In the genomic region with DNA sequence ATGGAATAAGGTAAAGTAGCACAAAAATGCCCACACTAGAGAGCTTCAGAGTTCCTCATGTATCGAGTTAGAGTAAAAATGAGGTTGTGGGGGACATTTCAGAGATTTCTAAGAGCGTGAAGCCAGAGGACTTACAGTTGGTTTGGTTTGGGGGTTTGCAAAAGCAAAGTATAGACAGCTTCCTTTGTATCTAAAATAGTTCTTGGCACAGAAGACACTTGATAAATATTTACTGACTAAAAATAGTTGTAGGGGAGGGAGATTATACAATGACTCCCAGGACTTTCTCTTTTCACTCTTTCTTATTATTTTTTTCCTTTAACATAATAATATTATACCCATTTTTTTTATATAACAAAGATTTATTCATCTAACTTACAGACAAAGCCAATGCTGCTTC, we compare ENCODE assay signal across 20 mouse cellular contexts.
DNase-seq lines count a peak whose midpoint lies in the region; ATAC-seq and TF ChIP-seq lines count a peak whose summit lies in the region.
"Had no signal": no experiment of that assay in that cellular context is flagged by ENCODE, and none has a peak within 500 bp of the region (broad histone marks: within the 10 kb centered on the region; RNA-seq: fewer than 3 reads in every experiment).

No protein-coding gene starts in this region.

- no peak for TF ChIP-seq POLR2A in spleen, adult 2 months (IDR thresholded peaks at IDR 0.05; ENCODE audit: low read depth, low read length)

- TF ChIP-seq CTCF in spleen, adult 2 months (IDR thresholded peaks at IDR 0.05; ENCODE audit: extremely low read depth, insufficient read depth, insufficient read length, insufficient replicate concordance), result no peak
- TF ChIP-seq CTCF in stomach, postnatal 0 days (IDR thresholded peaks at IDR 0.05; ENCODE audit: low read depth), result no peak

- no peak for ATAC-seq in heart, embryonic 12.5 days (ENCODE audit: insufficient number of reproducible peaks, low FRiP score)
- peak; percentile 45; the same call in 1 of the 2 replicates for ATAC-seq in liver, embryonic 16.5 days (ENCODE audit: low read depth)
- ATAC-seq in stomach, postnatal 0 days (ENCODE audit: low FRiP score, low TSS enrichment), result no peak
- no peak for ATAC-seq in erythroid progenitor cell, adult 5-6 weeks (replicated peaks; ENCODE audit: low FRiP score, poor library complexity, severe bottlenecking)
- ATAC-seq: forebrain, embryonic 14.5 days; hindbrain, postnatal 0 days; midbrain, embryonic 13.5 days had no signal

- peak overlapping the region; percentile 52; the same call in 1 of the 2 replicates for H3K27ac ChIP-seq in heart, embryonic 12.5 days (ENCODE audit: poor library complexity, severe bottlenecking)
- H3K27ac ChIP-seq in liver, embryonic 16.5 days (ENCODE audit: low read length), result no peak overlapping the region
- peak overlapping the region; percentile 22; the same call in 1 of the 2 replicates for H3K27ac ChIP-seq in spleen, adult 2 months (ENCODE audit: insufficient read depth, low read length)
- peak overlapping the region; percentile 61; the same call in 1 of the 2 replicates for H3K27ac ChIP-seq in stomach, postnatal 0 days (replicated peaks)
- H3K27ac ChIP-seq: hindbrain, postnatal 0 days; limb, embryonic 12.5 days; midbrain, embryonic 13.5 days had no signal

- no peak for TF ChIP-seq EP300 in stomach, postnatal 0 days (optimal IDR thresholded peaks at IDR 0.05)

- H3K9me3 ChIP-seq in heart, embryonic 12.5 days (replicated peaks), result no peaks in the 10 kb centered on the region
- no peaks in the 10 kb centered on the region for H3K9me3 ChIP-seq in liver, embryonic 16.5 days (replicated peaks; ENCODE audit: control insufficient read depth, low read length)
- H3K9me3 ChIP-seq in stomach, postnatal 0 days (ENCODE audit: control insufficient read depth, low read length), result no peaks in the 10 kb centered on the region
- H3K9me3 ChIP-seq: limb, embryonic 12.5 days; midbrain, embryonic 13.5 days had no signal

- DNase-seq in heart, postnatal 4 days, result no peak
- no peak for DNase-seq in liver
- no peak for DNase-seq in spleen, adult 2 months (ENCODE audit: low read depth in 1 of 2, low spot score in 2 of 2)
- DNase-seq in spleen, postnatal 14 days (ENCODE audit: low spot score in 2 of 2), result no peak
- DNase-seq in stomach, postnatal 0 days (ENCODE audit: low spot score), result no peak
- DNase-seq: adrenal gland, postnatal 10 days; cerebellum, adult 11 months; cerebellum, postnatal 14 days; embryo, embryonic 11 days; kidney, adult 2 months; kidney, postnatal 14 days; retina, postnatal 1 day; thymus, postnatal 25 days had no signal

- H3K4me3 ChIP-seq in heart, embryonic 12.5 days, result no peak overlapping the region
- no peak overlapping the region for H3K4me3 ChIP-seq in liver, embryonic 16.5 days (ENCODE audit: low read depth, low read length)
- H3K4me3 ChIP-seq in spleen, adult 2 months (ENCODE audit: extremely low read depth, insufficient read depth, insufficient read length), result no peak overlapping the region
- H3K4me3 ChIP-seq in stomach, postnatal 0 days (ENCODE audit: low read depth, low read length), result no peak overlapping the region
- H3K4me3 ChIP-seq: limb, embryonic 12.5 days; midbrain, embryonic 13.5 days had no signal

- no peak overlapping the region for H3K9ac ChIP-seq in heart, embryonic 12.5 days
- no peak overlapping the region for H3K9ac ChIP-seq in liver, embryonic 16.5 days (ENCODE audit: low read depth, low read length)
- no peak overlapping the region for H3K9ac ChIP-seq in stomach, postnatal 0 days (ENCODE audit: low read length)
- H3K9ac ChIP-seq: limb, embryonic 12.5 days; midbrain, embryonic 13.5 days had no signal

- H3K36me3 ChIP-seq in heart, embryonic 12.5 days, result peaks cover 3% of the 10 kb centered on the region; the same call in 1 of the 2 replicates
- no peaks in the 10 kb centered on the region for H3K36me3 ChIP-seq in liver, embryonic 16.5 days (ENCODE audit: control insufficient read depth, insufficient read depth)
- H3K36me3 ChIP-seq in spleen, adult 2 months (ENCODE audit: control insufficient read depth, insufficient read depth, low read length), result peaks cover 10% of the 10 kb centered on the region
- no peaks in the 10 kb centered on the region for H3K36me3 ChIP-seq in stomach, postnatal 0 days (ENCODE audit: control insufficient read depth, insufficient read depth, low read length)
- H3K36me3 ChIP-seq: midbrain, embryonic 13.5 days had no signal

- peaks cover 10% of the 10 kb centered on the region for H3K4me1 ChIP-seq in heart, embryonic 12.5 days (replicated peaks)
- H3K4me1 ChIP-seq in liver, embryonic 16.5 days (ENCODE audit: control insufficient read depth, low read depth, low read length), result peaks cover 5% of the 10 kb centered on the region
- no peaks in the 10 kb centered on the region for H3K4me1 ChIP-seq in spleen, adult 2 months (ENCODE audit: control insufficient read depth, insufficient read depth, insufficient read length)
- H3K4me1 ChIP-seq in stomach, postnatal 0 days (replicated peaks; ENCODE audit: control insufficient read depth, insufficient read depth), result peaks cover 3% of the 10 kb centered on the region; the same call in 1 of the 2 replicates
- H3K4me1 ChIP-seq: limb, embryonic 12.5 days had no signal

- no peaks in the 10 kb centered on the region for H3K27me3 ChIP-seq in heart, embryonic 12.5 days (replicated peaks)
- H3K27me3 ChIP-seq in liver, embryonic 16.5 days (ENCODE audit: control insufficient read depth, insufficient read depth, low read depth, low read length), result no peaks in the 10 kb centered on the region
- H3K27me3 ChIP-seq in spleen, adult 2 months (ENCODE audit: control insufficient read depth, insufficient read depth, low read length), result no peaks in the 10 kb centered on the region
- H3K27me3 ChIP-seq in stomach, postnatal 0 days (ENCODE audit: control insufficient read depth, insufficient read depth, low read length), result no peaks in the 10 kb centered on the region
- H3K27me3 ChIP-seq: limb, embryonic 12.5 days; midbrain, embryonic 13.5 days had no signal

- no peak overlapping the region for H3K4me2 ChIP-seq in heart, embryonic 12.5 days
- no peak overlapping the region; the same call in 1 of the 2 replicates for H3K4me2 ChIP-seq in liver, embryonic 16.5 days (ENCODE audit: low read depth, low read length)
- H3K4me2 ChIP-seq in stomach, postnatal 0 days (replicated peaks; ENCODE audit: low read depth), result no peak overlapping the region
- H3K4me2 ChIP-seq: limb, embryonic 12.5 days; midbrain, embryonic 13.5 days had no signal

- 72% methylated on average over 2 of the region's 2 CpGs for WGBS in heart, embryonic 12.5 days
- 55% methylated on average over 2 of the region's 2 CpGs for WGBS in liver, embryonic 16.5 days (ENCODE audit: insufficient replicate concordance)
- WGBS in spleen, adult 2 months, result 63% methylated on average over 2 of the region's 2 CpGs
- WGBS in stomach, postnatal 0 days, result 19% methylated on average over 2 of the region's 2 CpGs
